Mouse (Mus musculus) stomach, postnatal 0 days (tissue): ENCODE measurements at regions not wholly inside any gene's neighbourhood (a gene's known extent, or its start where the extent isn't known, plus 50 kb on each side); places are given as distances from the start of the nearest gene placed in this dataset.

Source experiments
- ATAC-seq: fragments of 200-750 bp; cut with Nextera tagmentation; 2 replicates; pipeline ENCODE4 v1.8.0; 2017; ENCODE audit not compliant: low FRiP score, low TSS enrichment
- DNase-seq: peaks from one replicate; pipeline ENCODE4 v3.0.0-alpha.2; 2016; ENCODE audit warnings: low spot score
- H3K27ac ChIP-seq: fragments of 300-500 bp; sonication (generic); replicated peaks from 2 replicates; pipeline ENCODE4 v1.5.1; 2014; ENCODE audit warnings: mild to moderate bottlenecking, control low read depth
- H3K27me3 ChIP-seq: fragments of 300-500 bp; sonication (generic); 2 replicates; pipeline ENCODE4 v1.6.1; 2014; ENCODE audit warnings: low read length; ENCODE audit not compliant: control insufficient read depth, insufficient read depth
- H3K36me3 ChIP-seq: fragments of 300-500 bp; sonication (generic); 2 replicates; pipeline ENCODE4 v1.6.1; 2014; ENCODE audit warnings: low read length, mixed read lengths; ENCODE audit not compliant: control insufficient read depth, insufficient read depth
- H3K4me1 ChIP-seq: fragments of 300-500 bp; sonication (generic); replicated peaks from 2 replicates; pipeline ENCODE4 v1.6.1; 2014; ENCODE audit warnings: antibody characterized with exemption; ENCODE audit not compliant: control insufficient read depth, insufficient read depth
- H3K4me2 ChIP-seq: fragments of 300-500 bp; sonication (generic); replicated peaks from 2 replicates; pipeline ENCODE4 v1.6.1; 2014; ENCODE audit warnings: low read depth, mild to moderate bottlenecking, control low read depth, moderate library complexity
- H3K4me3 ChIP-seq: fragments of 300-500 bp; sonication (generic); 2 replicates; pipeline ENCODE4 v1.5.1; 2014; ENCODE audit warnings: low read depth, low read length, control low read depth
- H3K9ac ChIP-seq: fragments of 300-500 bp; sonication (generic); 2 replicates; pipeline ENCODE4 v1.6.1; 2014; ENCODE audit warnings: mild to moderate bottlenecking, low read length, control low read depth, mixed read lengths
- H3K9me3 ChIP-seq: fragments of 300-500 bp; sonication (generic); 2 replicates; pipeline ENCODE4 v1.6.1; 2016; ENCODE audit warnings: low read length; ENCODE audit not compliant: control insufficient read depth
- CTCF ChIP-seq: IDR thresholded peaks from 2 replicates; pipeline ENCODE4 v1.5.1; 2016; ENCODE audit warnings: antibody characterized with exemption, low read depth, mild to moderate bottlenecking, moderate library complexity
- EP300 ChIP-seq: optimal IDR thresholded peaks from 2 replicates; pipeline ENCODE3; 2016; ENCODE audit warnings: antibody characterized with exemption
- WGBS: fragments of 180-500 bp; shearing (Covaris S2); extraction: QIAGEN DNeasy Blood & Tissue Kit; methylation state at CpG from one replicate; pipeline ENCODE4 v1.1.7; 2014; 5-methylcytosine and 5-hydroxymethylcytosine counted together

GRCm38 (mm10) chr4:52368527-52368926 lies 70.5 kb upstream of the Smc2 start:
- no peak for DNase-seq
- no peaks in the 10 kb centered on the region for H3K36me3 ChIP-seq
- TF ChIP-seq EP300 = no peak
- TF ChIP-seq CTCF = no peak
- no peaks in the 10 kb centered on the region for H3K9me3 ChIP-seq
- no peak overlapping the region for H3K4me2 ChIP-seq
- H3K9ac ChIP-seq = no peak overlapping the region
- no peak overlapping the region for H3K27ac ChIP-seq
- 81% methylated on average over 3 of the region's 3 CpGs for WGBS
- H3K4me3 ChIP-seq = no peak overlapping the region
- no peaks in the 10 kb centered on the region for H3K4me1 ChIP-seq
- H3K27me3 ChIP-seq = no peaks in the 10 kb centered on the region
- no peak for ATAC-seq
